10 mouse cellular contexts compared by ENCODE assay signal in the genomic region with DNA sequence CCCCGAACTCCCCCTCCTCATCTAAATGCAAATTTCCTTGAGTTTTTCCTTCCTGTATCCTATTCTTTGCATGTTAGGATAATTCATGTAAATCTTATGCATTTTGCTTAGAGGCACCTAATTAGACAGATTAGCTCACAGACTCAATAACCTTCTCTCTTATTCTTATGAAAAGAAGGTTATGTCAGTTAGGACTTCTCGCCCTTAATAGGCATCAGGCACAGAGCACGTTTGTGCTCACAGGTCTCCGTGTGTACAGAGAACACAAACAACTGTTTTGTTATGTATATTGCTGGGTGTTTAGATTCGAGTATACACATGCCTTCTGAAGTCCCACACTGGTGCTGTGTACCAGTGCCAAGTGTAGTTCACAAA.
DNase-seq lines count a peak whose midpoint lies in the region; ATAC-seq and TF ChIP-seq lines count a peak whose summit lies in the region.
"Had no signal": no experiment of that assay in that cellular context is flagged by ENCODE, and none has a peak within 500 bp of the region (broad histone marks: within the 10 kb centered on the region; RNA-seq: fewer than 3 reads in every experiment).

No protein-coding gene starts in this region.

- no peaks in the 10 kb centered on the region for H3K9me3 ChIP-seq in CH12.LX (replicated peaks; ENCODE audit: low read length)
- H3K9me3 ChIP-seq in forebrain, embryonic 14.5 days (replicated peaks; ENCODE audit: control insufficient read depth, low read length) = no peaks in the 10 kb centered on the region
- no peaks in the 10 kb centered on the region for H3K9me3 ChIP-seq in limb, embryonic 15.5 days
- no peaks in the 10 kb centered on the region for H3K9me3 ChIP-seq in intestine, embryonic 16.5 days (ENCODE audit: control insufficient read depth, low read length)

- H3K36me3 ChIP-seq in CH12.LX (replicated peaks in 1 of 2; ENCODE audit: control insufficient read depth in 1 of 2, insufficient read depth in 1 of 2, low read length in 1 of 2) = no peaks in the 10 kb centered on the region
- H3K36me3 ChIP-seq in forebrain, embryonic 14.5 days (ENCODE audit: control insufficient read depth, insufficient read depth, low read length) = no peaks in the 10 kb centered on the region
- H3K36me3 ChIP-seq in limb, embryonic 15.5 days = no peaks in the 10 kb centered on the region
- no peaks in the 10 kb centered on the region for H3K36me3 ChIP-seq in intestine, embryonic 16.5 days (ENCODE audit: control insufficient read depth, insufficient read depth, low read length)

- 0 out of 2 replicates have a peak overlapping the region, but pooled peaks have one; percentile 19 for H3K4me2 ChIP-seq in CH12.LX (ENCODE audit: insufficient read depth, low read depth, poor library complexity, severe bottlenecking)
- H3K4me2 ChIP-seq in forebrain, embryonic 14.5 days (ENCODE audit: low read length) = peak overlapping the region; percentile 34
- H3K4me2 ChIP-seq in limb, embryonic 15.5 days = 0 out of 2 replicates have a peak overlapping the region, but pooled peaks have one; percentile 26
- no peak overlapping the region for H3K4me2 ChIP-seq in intestine, embryonic 16.5 days (ENCODE audit: low read depth, low read length)

- DNase-seq in heart, adult 11 months = peak; percentile 30
- DNase-seq in heart, postnatal 10 days = no peak
- DNase-seq in CH12.LX (ENCODE audit: extremely low read depth) = no peak
- DNase-seq in forebrain, embryonic 14.5 days (ENCODE audit: low spot score) = peak; percentile 94
- no peak for DNase-seq in testis, postnatal 10 days (ENCODE audit: low spot score)
- DNase-seq in gastrocnemius, postnatal 10 days = no peak
- DNase-seq: spleen, adult 18-20 months; thymus, postnatal 25 days had no signal

- H3K27ac ChIP-seq in CH12.LX (ENCODE audit: insufficient read depth, low read depth) = no peak overlapping the region
- peak overlapping the region; percentile 78; the same call in 1 of the 2 replicates for H3K27ac ChIP-seq in forebrain, embryonic 14.5 days (ENCODE audit: low read depth, low read length)
- H3K27ac ChIP-seq in limb, embryonic 15.5 days = no peak overlapping the region
- H3K27ac ChIP-seq in intestine, embryonic 16.5 days (ENCODE audit: low read length) = no peak overlapping the region

- dilution Hi-C loops in CH12.LX (cut with MboI; ENCODE audit: extremely low pct_ligation_motif_present, extremely low pct_unique_long_range_greater_than_20kb, low sequenced_read_pairs) = no loop called here

- TF ChIP-seq POLR2A in CH12.LX (IDR thresholded peaks at IDR 0.05; ENCODE audit: low read depth, low read length) = no peak

- peaks cover 24% of the 10 kb centered on the region for H3K27me3 ChIP-seq in CH12.LX (replicated peaks)
- no peaks in the 10 kb centered on the region for H3K27me3 ChIP-seq in forebrain, embryonic 14.5 days (replicated peaks; ENCODE audit: control insufficient read depth, insufficient read depth, low read length)
- peaks cover 4% of the 10 kb centered on the region; the same call in 1 of the 2 replicates for H3K27me3 ChIP-seq in limb, embryonic 15.5 days
- no peaks in the 10 kb centered on the region for H3K27me3 ChIP-seq in intestine, embryonic 16.5 days (replicated peaks; ENCODE audit: control insufficient read depth, insufficient read depth, low read length)

- H3K9ac ChIP-seq in CH12.LX (ENCODE audit: insufficient read depth, low read depth) = no peak overlapping the region
- H3K9ac ChIP-seq in forebrain, embryonic 14.5 days (ENCODE audit: low read length) = 0 out of 2 replicates have a peak overlapping the region, but pooled peaks have one; percentile 4
- H3K9ac ChIP-seq in limb, embryonic 15.5 days = no peak overlapping the region
- H3K9ac ChIP-seq in intestine, embryonic 16.5 days (ENCODE audit: low read depth, low read length) = no peak overlapping the region

- H3K4me1 ChIP-seq in CH12.LX (ENCODE audit: control insufficient read depth in 1 of 2, insufficient read depth in 2 of 2) = no peaks in the 10 kb centered on the region
- peaks cover 9% of the 10 kb centered on the region; the same call in 1 of the 2 replicates for H3K4me1 ChIP-seq in forebrain, embryonic 14.5 days (ENCODE audit: control insufficient read depth, insufficient read depth, low read length)
- H3K4me1 ChIP-seq in limb, embryonic 15.5 days = no peaks in the 10 kb centered on the region
- no peaks in the 10 kb centered on the region for H3K4me1 ChIP-seq in intestine, embryonic 16.5 days (ENCODE audit: control insufficient read depth, insufficient read depth, low read length)

- intact Hi-C loops in heart, postnatal 10 days (cut with DNase I) = no loop called here

- no peak for TF ChIP-seq RAD21 in CH12.LX (IDR thresholded peaks at IDR 0.05; ENCODE audit: low read depth, low read length)

- peak; percentile 92 for ATAC-seq in forebrain, embryonic 14.5 days
- no peak for ATAC-seq in limb, embryonic 15.5 days (ENCODE audit: insufficient number of reproducible peaks, low FRiP score, low TSS enrichment, low read depth)
- no peak for ATAC-seq in intestine, embryonic 16.5 days

- in situ Hi-C loops in CH12.LX (cut with MboI; ENCODE audit: low pct_ligation_motif_present, low pct_unique_long_range_greater_than_20kb, low sequenced_read_pairs) = no loop called here

- no peaks in the 10 kb centered on the region for H3K79me2 ChIP-seq in CH12.LX (replicated peaks; ENCODE audit: control insufficient read depth, extremely low read depth, insufficient read depth, poor library complexity, severe bottlenecking)

- no peak for TF ChIP-seq EP300 in CH12.LX (IDR thresholded peaks at IDR 0.05; ENCODE audit: low read length)

- no peak overlapping the region for H3K4me3 ChIP-seq in CH12.LX (replicated peaks in 1 of 3; ENCODE audit: low read depth in 2 of 3, low read length in 2 of 3, poor library complexity in 1 of 3)
- H3K4me3 ChIP-seq in forebrain, embryonic 14.5 days (ENCODE audit: low read depth, low read length) = no peak overlapping the region
- no peak overlapping the region for H3K4me3 ChIP-seq in limb, embryonic 15.5 days
- H3K4me3 ChIP-seq in intestine, embryonic 16.5 days (ENCODE audit: low read length) = no peak overlapping the region

- no peak for TF ChIP-seq CTCF in CH12.LX (conservative IDR thresholded peaks at IDR 0.05 in 1 of 2, IDR thresholded peaks at IDR 0.05 in 1 of 2; ENCODE audit: low read depth in 2 of 2, low read length in 2 of 2)

- WGBS in forebrain, embryonic 14.5 days = 2% methylated on average over 5 of the region's 5 CpGs
- WGBS in limb, embryonic 15.5 days = 38% methylated on average over 5 of the region's 5 CpGs
- 45% methylated on average over 5 of the region's 5 CpGs for WGBS in intestine, embryonic 16.5 days

TF ChIP-seq in CH12.LX, 34 proteins besides CTCF, POLR2A, EP300 and RAD21:
- TF ChIP-seq BHLHE40 (IDR thresholded peaks at IDR 0.05; ENCODE audit: low read depth, low read length) = no peak
- TF ChIP-seq NELFE (IDR thresholded peaks at IDR 0.05; ENCODE audit: low read depth, low read length) = no peak
- TF ChIP-seq GABPA (IDR thresholded peaks at IDR 0.05; ENCODE audit: insufficient replicate concordance, low read depth, low read length) = no peak
- no peak for TF ChIP-seq NRF1 (IDR thresholded peaks at IDR 0.05; ENCODE audit: low read depth, low read length)
- TF ChIP-seq MAFK (IDR thresholded peaks at IDR 0.05; ENCODE audit: insufficient replicate concordance, low read length) = no peak
- TF ChIP-seq USF1 (IDR thresholded peaks at IDR 0.05; ENCODE audit: low read depth, low read length) = no peak
- no peak for TF ChIP-seq HCFC1 (IDR thresholded peaks at IDR 0.05; ENCODE audit: low read depth, low read length)
- TF ChIP-seq E2F4 (IDR thresholded peaks at IDR 0.05; ENCODE audit: insufficient replicate concordance, low read depth, low read length) = no peak
- TF ChIP-seq TCF12 (IDR thresholded peaks at IDR 0.05; ENCODE audit: low read depth, low read length) = no peak
- no peak for TF ChIP-seq ZKSCAN1 (IDR thresholded peaks at IDR 0.05; ENCODE audit: borderline replicate concordance, low read depth, low read length)
- TF ChIP-seq SIN3A (IDR thresholded peaks at IDR 0.05; ENCODE audit: low read length) = no peak
- TF ChIP-seq PAX5 (IDR thresholded peaks at IDR 0.05; ENCODE audit: low read length) = no peak
- no peak for TF ChIP-seq MAZ (IDR thresholded peaks at IDR 0.05; ENCODE audit: low read depth, low read length)
- TF ChIP-seq RCOR1 (conservative IDR thresholded peaks at IDR 0.05; ENCODE audit: low read depth, low read length) = no peak

Comparison
In these comparisons a context has a peak if more than half of its experiments do, and no peak if none do; other contexts are left out.
1. DNase-seq: peak in heart, adult 11 months (single experiment) and forebrain, embryonic 14.5 days (single experiment); none in heart, postnatal 10 days (0 of 2), CH12.LX (single experiment), testis, postnatal 10 days (single experiment) and gastrocnemius, postnatal 10 days (single experiment).